17 mouse cellular contexts compared by ENCODE assay signal in genomic region chr5:123675221-123675620, GRCm38 (mm10). TPM values are rescaled to one million over a fixed set of nuclear protein-coding genes. Genes with fewer than 3 reads are reported as not detected.
DNase-seq lines count a peak whose midpoint lies in the region; ATAC-seq and TF ChIP-seq lines count a peak whose summit lies in the region.
"Had no signal": no experiment of that assay in that cellular context is flagged by ENCODE, and none has a peak within 500 bp of the region (broad histone marks: within the 10 kb centered on the region; RNA-seq: fewer than 3 reads in every experiment).

No protein-coding gene starts in this region.

- no peak for ATAC-seq in forebrain, embryonic 13.5 days
- ATAC-seq: hindbrain, embryonic 16.5 days; midbrain, embryonic 16.5 days; Patski had no signal

- H3K4me3 ChIP-seq in layer of hippocampus, adult 2 months: no peak overlapping the region
- no peak overlapping the region for H3K4me3 ChIP-seq in forebrain, embryonic 13.5 days
- H3K4me3 ChIP-seq: kidney, embryonic 15.5 days; stomach, embryonic 15.5 days had no signal

- H3K9ac ChIP-seq in forebrain, embryonic 13.5 days: no peak overlapping the region
- H3K9ac ChIP-seq: kidney, embryonic 15.5 days; stomach, embryonic 15.5 days had no signal

- no peaks in the 10 kb centered on the region for H3K9me3 ChIP-seq in forebrain, embryonic 13.5 days (replicated peaks)
- H3K9me3 ChIP-seq: kidney, embryonic 15.5 days; stomach, embryonic 15.5 days had no signal

- peaks cover 34% of the 10 kb centered on the region for H3K4me1 ChIP-seq in forebrain, embryonic 13.5 days

- TF ChIP-seq CTCF in layer of hippocampus, adult 2 months (conservative IDR thresholded peaks at IDR 0.05): no peak

- peak; percentile 56 for DNase-seq in gastrocnemius, postnatal 25 days
- no peak for DNase-seq in gastrocnemius, postnatal 4 days (ENCODE audit: low spot score in 2 of 2)
- no peak for DNase-seq in layer of hippocampus, adult 2 months (ENCODE audit: low spot score in 2 of 2)
- no peak for DNase-seq in layer of hippocampus, adult 9-11 months
- peak; percentile 72 for DNase-seq in adipocyte (ENCODE audit: low spot score)
- DNase-seq in lung, postnatal 25 days (ENCODE audit: low spot score): peak; percentile 84
- no peak for DNase-seq in layer of hippocampus, adult 9-10 months (ENCODE audit: low spot score)
- DNase-seq: adrenal gland, adult 8-10 months; cerebellum, adult 2 months; right cerebral cortex, postnatal 25 days; thymus, postnatal 36 days had no signal

- no peaks in the 10 kb centered on the region for H3K27me3 ChIP-seq in forebrain, embryonic 13.5 days
- H3K27me3 ChIP-seq: kidney, embryonic 15.5 days; Patski; stomach, embryonic 15.5 days had no signal

- peaks cover 3% of the 10 kb centered on the region; the same call in 1 of the 2 replicates for H3K36me3 ChIP-seq in forebrain, embryonic 13.5 days (ENCODE audit: poor library complexity, severe bottlenecking)
- H3K36me3 ChIP-seq: kidney, embryonic 15.5 days; stomach, embryonic 15.5 days had no signal

- 44% methylated on average over 3 of the region's 3 CpGs for WGBS in forebrain, embryonic 13.5 days

- H3K4me2 ChIP-seq in forebrain, embryonic 13.5 days: no peak overlapping the region
- H3K4me2 ChIP-seq: kidney, embryonic 15.5 days; stomach, embryonic 15.5 days had no signal

- peak overlapping the region; percentile 55 for H3K27ac ChIP-seq in layer of hippocampus, adult 2 months
- no peak overlapping the region for H3K27ac ChIP-seq in forebrain, embryonic 13.5 days
- H3K27ac ChIP-seq: stomach, embryonic 15.5 days had no signal

RNA-seq across cellular contexts. Expression of gene Clip1, which starts 9.2 kb away (rescaled TPM):
- total RNA-seq in gastrocnemius, postnatal 25 days (2021): 100 to 1,000 TPM; 208 to 217 TPM
- total RNA-seq in gastrocnemius, postnatal 4 days (2021): 10 to 100 TPM; 79.5 to 94.5 TPM
- 100 to 1,000 TPM; 136 to 144 TPM for total RNA-seq in layer of hippocampus, adult 2 months (2021)
- polyA plus RNA-seq in forebrain, embryonic 13.5 days (2015; fragmentation: Nextera tagmentation; extraction: Ambion mirVana): 65.5 and 78.3 TPM in 2 replicates

RNA-seq across cellular contexts. Expression of gene Zcchc8, which starts 45.7 kb away (rescaled TPM):
- total RNA-seq in gastrocnemius, postnatal 25 days (2021): 10 to 100 TPM; 16.2 to 17.4 TPM
- total RNA-seq in gastrocnemius, postnatal 4 days (2021): 10 to 100 TPM; 42.8 to 50.7 TPM
- total RNA-seq in layer of hippocampus, adult 2 months (2021): 10 to 100 TPM; 54.4 to 56.0 TPM
- polyA plus RNA-seq in forebrain, embryonic 13.5 days (2015; fragmentation: Nextera tagmentation; extraction: Ambion mirVana): 85.1 and 97.4 TPM in 2 replicates

Comparison
In these comparisons a context has a peak if more than half of its experiments do, and no peak if none do; other contexts are left out.
1. DNase-seq: peak in gastrocnemius, postnatal 25 days (single experiment), adipocyte (single experiment) and lung, postnatal 25 days (single experiment); none in gastrocnemius, postnatal 4 days (0 of 2), layer of hippocampus, adult 2 months (0 of 2), layer of hippocampus, adult 9-11 months (single experiment) and layer of hippocampus, adult 9-10 months (single experiment).